Mouse (Mus musculus): ENCODE measurements at regions not wholly inside any gene's neighbourhood (a gene's known extent, or its start where the extent isn't known, plus 50 kb on each side); places are given as distances from the start of the nearest gene placed in this dataset.

- TF ChIP-seq RCOR1 (IDR thresholded peaks at IDR 0.05; ENCODE audit: low read depth, low read length) (no peak), NELFE (IDR thresholded peaks at IDR 0.05; ENCODE audit: low read depth, low read length) (no peak), E2F4 (IDR thresholded peaks at IDR 0.05; ENCODE audit: borderline replicate concordance, low read depth, low read length) (no peak), BHLHE40 (IDR thresholded peaks at IDR 0.05; ENCODE audit: borderline replicate concordance, low read depth, low read length) (peak; percentile 34; the same call in 1 of the 2 replicates), MXI1 (IDR thresholded peaks at IDR 0.05; ENCODE audit: low read depth, low read length) (no peak), ZNF384 (IDR thresholded peaks at IDR 0.05; ENCODE audit: low read depth, low read length) (no peak), CTCF (IDR thresholded peaks at IDR 0.05 in 2 of 3, conservative IDR thresholded peaks at IDR 0.05 in 1 of 3; ENCODE audit: control insufficient read depth in 1 of 3, insufficient read depth in 1 of 3, low read depth in 2 of 3, low read length in 3 of 3, poor library complexity in 1 of 3, severe bottlenecking in 1 of 3) (no peak), ZC3H11A (IDR thresholded peaks at IDR 0.05; ENCODE audit: low read depth, low read length) (no peak)
These were observed 123.7 kb upstream of the Syt1 start (continued) for GRCm38 (mm10) chr10:109134521-109134920.

GRCm38 (mm10) chr10:109132091-109132573 is 121.3 kb upstream of the Syt1 start:
- Histone ChIP-seq H3K36me3 (ENCODE audit: control insufficient read depth in 1 of 2, insufficient read depth in 2 of 2, low read length in 2 of 2) (no peaks in the 10 kb centered on the region; a peak in 1 of 4 replicates), H3K4me1 (ENCODE audit: control insufficient read depth in 1 of 2, insufficient read depth in 2 of 2, low read length in 2 of 2) (peaks cover 3 to 16% of the 10 kb centered on the region in 2 experiments), H3K27ac (ENCODE audit: control insufficient read depth, low read depth, low read length) (no peak overlapping the region), H3K27me3 (ENCODE audit: control insufficient read depth in 1 of 2, insufficient read depth in 2 of 2, low read length in 2 of 2) (no peaks in the 10 kb centered on the region), H3K79me2 (ENCODE audit: control insufficient read depth, insufficient read depth, low read length, poor library complexity) (no peaks in the 10 kb centered on the region), H3K9ac (ENCODE audit: control insufficient read depth, low read depth, low read length, poor library complexity, severe bottlenecking) (no peak overlapping the region), H3K4me3 (ENCODE audit: control insufficient read depth in 1 of 2, insufficient read depth in 1 of 2, low read depth in 2 of 2, low read length in 2 of 2) (no peak overlapping the region), H3K9me3 (replicated peaks; ENCODE audit: insufficient read depth, low read length) (no peaks in the 10 kb centered on the region)
- no peak for TF ChIP-seq JUND (IDR thresholded peaks at IDR 0.05; ENCODE audit: low read depth, low read length)
- no peak for TF ChIP-seq ZNF384 (IDR thresholded peaks at IDR 0.05; ENCODE audit: low read depth, low read length)
- no peak for TF ChIP-seq GABPA (IDR thresholded peaks at IDR 0.05; ENCODE audit: low read depth, low read length)
- TF ChIP-seq ELF1 (IDR thresholded peaks at IDR 0.05; ENCODE audit: low read depth, low read length), result no peak
- no peak for TF ChIP-seq NRF1 (IDR thresholded peaks at IDR 0.05; ENCODE audit: insufficient read depth, low read depth, low read length, poor library complexity, severe bottlenecking)
- TF ChIP-seq ZMIZ1 (IDR thresholded peaks at IDR 0.05; ENCODE audit: low read depth, low read length), result no peak
- no peak for TF ChIP-seq EP300 (IDR thresholded peaks at IDR 0.05; ENCODE audit: low read depth in 1 of 2, low read length in 2 of 2)
- TF ChIP-seq SMC3 (IDR thresholded peaks at IDR 0.05; ENCODE audit: low read depth, low read length), result no peak
- TF ChIP-seq TCF12 (IDR thresholded peaks at IDR 0.05; ENCODE audit: low read depth, low read length), result no peak
- TF ChIP-seq E2F4 (IDR thresholded peaks at IDR 0.05; ENCODE audit: borderline replicate concordance, low read depth, low read length), result no peak
- no peak for DNase-seq (ENCODE audit: low read depth, low spot score)

- H3K9ac ChIP-seq (ENCODE audit: control insufficient read depth, low read depth, low read length, poor library complexity, severe bottlenecking), result no peak overlapping the region
- no peak for DNase-seq (ENCODE audit: low read depth, low spot score)
- H3K4me3 ChIP-seq (ENCODE audit: control insufficient read depth in 1 of 2, insufficient read depth in 1 of 2, low read depth in 2 of 2, low read length in 2 of 2), result no peak overlapping the region
- no peaks in the 10 kb centered on the region for H3K27me3 ChIP-seq (ENCODE audit: control insufficient read depth in 1 of 2, insufficient read depth in 2 of 2, low read length in 2 of 2)
- no peak overlapping the region for H3K27ac ChIP-seq (ENCODE audit: control insufficient read depth, low read depth, low read length)
- H3K79me2 ChIP-seq (ENCODE audit: control insufficient read depth, insufficient read depth, low read length, poor library complexity), result no peaks in the 10 kb centered on the region
- TF ChIP-seq MEF2A (IDR thresholded peaks at IDR 0.05; ENCODE audit: extremely low read depth, insufficient replicate concordance, low read depth, low read length, poor library complexity, severe bottlenecking) (no peak), HCFC1 (IDR thresholded peaks at IDR 0.05; ENCODE audit: low read depth, low read length) (no peak), POLR2AphosphoS2 (IDR thresholded peaks at IDR 0.05; ENCODE audit: low read length) (no peak), ZKSCAN1 (IDR thresholded peaks at IDR 0.05; ENCODE audit: low read depth, low read length) (no peak), TCF12 (IDR thresholded peaks at IDR 0.05; ENCODE audit: low read depth, low read length) (no peak), POLR2A (IDR thresholded peaks at IDR 0.05; ENCODE audit: control insufficient read depth in 1 of 2, insufficient read depth in 1 of 2, low read depth in 1 of 2, low read length in 2 of 2, poor library complexity in 1 of 2) (no peak), MYB (IDR thresholded peaks at IDR 0.05; ENCODE audit: low read depth, low read length) (no peak), POLR2AphosphoS5 (IDR thresholded peaks at IDR 0.05; ENCODE audit: borderline replicate concordance, low read depth, low read length) (no peak), MAFK (IDR thresholded peaks at IDR 0.05; ENCODE audit: borderline replicate concordance, low read depth, low read length) (no peak), MXI1 (IDR thresholded peaks at IDR 0.05; ENCODE audit: low read depth, low read length) (no peak), NELFE (IDR thresholded peaks at IDR 0.05; ENCODE audit: low read depth, low read length) (no peak), SMC3 (IDR thresholded peaks at IDR 0.05; ENCODE audit: low read depth, low read length) (no peak), ETS1 (IDR thresholded peaks at IDR 0.05; ENCODE audit: low read depth, low read length) (no peak), UBTF (IDR thresholded peaks at IDR 0.05; ENCODE audit: borderline replicate concordance, insufficient read depth, low read depth, low read length) (no peak)
- H3K36me3 ChIP-seq (ENCODE audit: control insufficient read depth in 1 of 2, insufficient read depth in 2 of 2, low read length in 2 of 2), result no peaks in the 10 kb centered on the region; a peak in 2 of 4 replicates
- no peaks in the 10 kb centered on the region for H3K9me3 ChIP-seq (replicated peaks; ENCODE audit: insufficient read depth, low read length)
- H3K4me1 ChIP-seq (ENCODE audit: control insufficient read depth in 1 of 2, insufficient read depth in 2 of 2, low read length in 2 of 2), result peaks cover 4 to 11% of the 10 kb centered on the region in 2 experiments
These were observed 118.8 kb upstream of the Syt1 start for GRCm38 (mm10) chr10:109129552-109130110.

All from MEL (cell line).